Mouse (Mus musculus) stomach, postnatal 0 days (tissue): ENCODE results near the gene Espl1.

Experiments
- CTCF ChIP-seq: IDR thresholded peaks from 2 replicates; pipeline ENCODE4 v1.5.1; 2016; ENCODE audit warnings: antibody characterized with exemption, low read depth, mild to moderate bottlenecking, moderate library complexity
- EP300 ChIP-seq: optimal IDR thresholded peaks from 2 replicates; pipeline ENCODE3; 2016; ENCODE audit warnings: antibody characterized with exemption

DNA sequence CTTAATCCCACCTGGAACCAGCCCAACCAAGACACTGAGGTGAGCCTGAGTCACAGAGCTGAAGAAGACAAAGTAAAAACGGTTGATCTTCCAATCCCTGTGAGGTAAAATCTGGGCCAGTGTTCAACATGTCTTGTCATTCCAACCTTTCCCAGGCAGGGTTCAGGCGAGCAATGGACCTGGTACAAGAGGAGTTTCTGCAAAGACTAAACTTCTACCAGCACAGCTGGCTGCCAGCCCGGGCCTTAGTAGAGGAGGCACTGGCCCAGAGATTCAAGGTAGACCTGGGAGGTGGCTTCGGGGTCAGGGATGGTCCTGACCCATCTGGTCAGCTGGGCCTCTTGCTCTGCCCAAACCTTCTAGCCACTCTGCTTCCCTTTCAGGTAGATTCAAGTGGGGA is 40.9 kb downstream of the Espl1 start:
- TF ChIP-seq EP300 (no peak), CTCF (no peak)
